Comparison of ENCODE assay signal across 9 mouse cellular contexts in genomic region chr5:148946787-148947186, GRCm38 (mm10). TPM values are rescaled to one million over a fixed set of nuclear protein-coding genes. Genes with fewer than 3 reads are reported as not detected.
DNase-seq lines count a peak whose midpoint lies in the region; ATAC-seq and TF ChIP-seq lines count a peak whose summit lies in the region.
"Had no signal": no experiment of that assay in that cellular context is flagged by ENCODE, and none has a peak within 500 bp of the region (broad histone marks: within the 10 kb centered on the region; RNA-seq: fewer than 3 reads in every experiment).

No protein-coding gene starts in this region.

- peak; percentile 40 for DNase-seq in heart, postnatal 4 days
- DNase-seq in heart, postnatal 10 days, result no peak
- peak; percentile 60 for DNase-seq in thymus, postnatal 25 days
- DNase-seq in thymus, postnatal 0 days (ENCODE audit: low spot score), result no peak
- DNase-seq in liver, postnatal 0 days, result no peak
- no peak for DNase-seq in adrenal gland, adult 2 months
- no peak for DNase-seq in right cerebral cortex, adult 18-20 months

- H3K4me2 ChIP-seq in liver, postnatal 0 days (ENCODE audit: low read depth, low read length), result no peak overlapping the region

- H3K9me3 ChIP-seq in liver, postnatal 0 days (ENCODE audit: low read length), result no peaks in the 10 kb centered on the region

- TF ChIP-seq CTCF in liver, postnatal 0 days (IDR thresholded peaks at IDR 0.05; ENCODE audit: low read depth), result peak; percentile 62

- peaks cover 3% of the 10 kb centered on the region; the same call in 1 of the 2 replicates for H3K4me1 ChIP-seq in liver, postnatal 0 days (ENCODE audit: insufficient read depth)

- 69% methylated on average over 5 of the region's 5 CpGs for WGBS in liver, postnatal 0 days (ENCODE audit: insufficient replicate concordance)

- no peaks in the 10 kb centered on the region for H3K36me3 ChIP-seq in liver, postnatal 0 days (replicated peaks; ENCODE audit: insufficient read depth, low read length)

- no peak overlapping the region for H3K9ac ChIP-seq in liver, postnatal 0 days (replicated peaks)

- intact Hi-C loops in heart, postnatal 10 days (cut with DNase I), result no loop called here

- H3K4me3 ChIP-seq in liver, postnatal 0 days (ENCODE audit: low read depth, low read length), result no peak overlapping the region

- no peak for TF ChIP-seq EP300 in liver, postnatal 0 days (IDR thresholded peaks at IDR 0.05; ENCODE audit: low read depth)

- no peaks in the 10 kb centered on the region for H3K27me3 ChIP-seq in liver, postnatal 0 days (ENCODE audit: insufficient read depth, low read length)

- no peak overlapping the region for H3K27ac ChIP-seq in liver, postnatal 0 days (ENCODE audit: low read depth)

- ATAC-seq in liver, postnatal 0 days, result no peak
- no peak for ATAC-seq in frontal cortex, adult (ENCODE audit: low TSS enrichment)

RNA-seq across cellular contexts. Expression of gene Katnal1, which starts 17.7 kb away (rescaled TPM):
- 10 to 100 TPM in 1 of 2 experiments, 1 to 10 TPM in 1; 9.6 to 11.0 TPM for total RNA-seq in heart, postnatal 4 days (2021)
- 1 to 10 TPM; 5.9 to 9.4 TPM for total RNA-seq in heart, postnatal 10 days (2021)
- 6.7 and 6.8 TPM in 2 replicates for polyA plus RNA-seq in thymus, postnatal 0 days (2015; fragmentation: Nextera tagmentation; extraction: Ambion mirVana)
- polyA plus RNA-seq in liver, postnatal 0 days (2015; fragmentation: Nextera tagmentation; extraction: Ambion mirVana), result 4.3 and 4.8 TPM in 2 replicates
- total RNA-seq in adrenal gland, adult 2 months (2021), result 10 to 100 TPM in 1 of 2 experiments, 1 to 10 TPM in 1; 6.5 to 10.1 TPM
- 3.2 and 3.8 TPM in 2 replicates for polyA plus RNA-seq in adrenal gland, adult 2 months (2012; rRNA removed)

RNA-seq across cellular contexts. Expression of gene Gm42791, which starts 48.2 kb away (rescaled TPM):
- total RNA-seq in heart, postnatal 4 days (2021), result 1 to 10 TPM; 2.6 to 2.9 TPM
- total RNA-seq in heart, postnatal 10 days (2021), result 1 to 10 TPM; 4.1 to 6.0 TPM
- polyA plus RNA-seq in thymus, postnatal 0 days (2015; fragmentation: Nextera tagmentation; extraction: Ambion mirVana), result 0.79 TPM in 1 of 2 replicates, not detected in the other
- polyA plus RNA-seq in liver, postnatal 0 days (2015; fragmentation: Nextera tagmentation; extraction: Ambion mirVana), result 0.42 TPM in 1 of 2 replicates, not detected in the other
- total RNA-seq in adrenal gland, adult 2 months (2021), result 1 to 10 TPM; 6.3 to 6.5 TPM
- not detected in 2 replicates for polyA plus RNA-seq in adrenal gland, adult 2 months (2012; rRNA removed)
- polyA plus RNA-seq: frontal cortex, adult 2 months had no signal

Comparison
In these comparisons a context has a peak if more than half of its experiments do, and no peak if none do; other contexts are left out.
1. DNase-seq: peak in heart, postnatal 4 days (single experiment) and thymus, postnatal 25 days (single experiment); none in heart, postnatal 10 days (0 of 2), thymus, postnatal 0 days (single experiment), liver, postnatal 0 days (single experiment), adrenal gland, adult 2 months (single experiment) and right cerebral cortex, adult 18-20 months (single experiment).